Mouse (Mus musculus): ENCODE data around the gene Klk10.

Gene Klk10

GRCm38 (mm10) chr7:43780746-43781145, at the start of gene Klk10:
Klk10 (plus strand) TSS chr7:43781035.
- DNase-seq (ENCODE audit: low read depth) = no peak

- DNase-seq (ENCODE audit: low read depth) = no peak
These were observed 33.0 kb upstream of the Klk10 start for GRCm38 (mm10) chr7:43747788-43748187.

- no peak for DNase-seq (ENCODE audit: low read depth)
These were observed 28.0 kb upstream of the Klk10 start for GRCm38 (mm10) chr7:43752806-43753205.

GRCm38 (mm10) chr7:43766484-43766883, 14.4 kb upstream of the Klk10 start:
- no peak for DNase-seq (ENCODE audit: low read depth)

GRCm38 (mm10) chr7:43768597-43768996, 12.2 kb upstream of the Klk10 start, which contains the start of gene Klk12:
Klk12 (plus strand) TSS chr7:43768897.
- DNase-seq (ENCODE audit: low read depth) = no peak

GRCm38 (mm10) chr7:43769636-43770035, 11.2 kb upstream of the Klk10 start:
- DNase-seq (ENCODE audit: low read depth) = no peak

GRCm38 (mm10) chr7:43770701-43771100, 10.1 kb upstream of the Klk10 start:
- DNase-seq (ENCODE audit: low read depth) = no peak

- DNase-seq (ENCODE audit: low read depth) = no peak
These were observed 8.9 kb upstream of the Klk10 start for GRCm38 (mm10) chr7:43771916-43772315.

GRCm38 (mm10) chr7:43772901-43773300, 7.9 kb upstream of the Klk10 start:
- no peak for DNase-seq (ENCODE audit: low read depth)

- DNase-seq (ENCODE audit: low read depth) = no peak
These were observed 6.5 kb upstream of the Klk10 start, which contains the start of gene Klk11 for GRCm38 (mm10) chr7:43774364-43774763. Klk11 (plus strand) TSS chr7:43774604.

- DNase-seq (ENCODE audit: low read depth) = no peak
These were observed 6.0 kb upstream of the Klk10 start for GRCm38 (mm10) chr7:43774802-43775201.

- no peak for DNase-seq (ENCODE audit: low read depth)
These were observed 5.4 kb upstream of the Klk10 start for GRCm38 (mm10) chr7:43775311-43776057.

GRCm38 (mm10) chr7:43776506-43776905, 4.3 kb upstream of the Klk10 start:
- DNase-seq (ENCODE audit: low read depth) = no peak

GRCm38 (mm10) chr7:43777423-43777822, 3.4 kb upstream of the Klk10 start:
- no peak for DNase-seq (ENCODE audit: low read depth)

GRCm38 (mm10) chr7:43778176-43778970, 2.5 kb upstream of the Klk10 start:
- no peak for DNase-seq (ENCODE audit: low read depth)

- no peak for DNase-seq (ENCODE audit: low read depth)
These were observed 594 bp upstream of the Klk10 start for GRCm38 (mm10) chr7:43780241-43780640.

- no peak for DNase-seq (ENCODE audit: low read depth)
These were observed 706 bp downstream of the Klk10 start for GRCm38 (mm10) chr7:43781541-43781940.

GRCm38 (mm10) chr7:43782275-43783265, 1.7 kb downstream of the Klk10 start:
- DNase-seq (ENCODE audit: low read depth) = peak; percentile 88

- no peak for DNase-seq (ENCODE audit: low read depth)
These were observed 4.5 kb downstream of the Klk10 start for GRCm38 (mm10) chr7:43785286-43785685.

GRCm38 (mm10) chr7:43788096-43788495, 7.3 kb downstream of the Klk10 start:
- no peak for DNase-seq (ENCODE audit: low read depth)

- DNase-seq (ENCODE audit: low read depth) = no peak
These were observed 8.5 kb downstream of the Klk10 start for GRCm38 (mm10) chr7:43789295-43789694.

GRCm38 (mm10) chr7:43791591-43791990, 10.8 kb downstream of the Klk10 start, which contains the start of gene Klk9:
Klk9 (plus strand) TSS chr7:43791891.
- DNase-seq (ENCODE audit: low read depth) = no peak
